Mouse (Mus musculus): ENCODE measurements at regions not wholly inside any gene's neighbourhood (a gene's known extent, or its start where the extent isn't known, plus 50 kb on each side); places are given as distances from the start of the nearest gene placed in this dataset.

GRCm38 (mm10) chr4:137216908-137217497 lies 60.3 kb upstream of the Wnt4 start:
- Histone ChIP-seq H3ac (ENCODE audit: control insufficient read depth, insufficient read length, low read depth) (no peak overlapping the region), H3K79me2 (ENCODE audit: control insufficient read depth, insufficient read depth) (no peaks in the 10 kb centered on the region), H3K27me3 (ENCODE audit: control insufficient read depth, insufficient read depth, insufficient read length) (no peaks in the 10 kb centered on the region), H3K79me3 (ENCODE audit: low read depth) (no peaks in the 10 kb centered on the region), H3K4me3 (ENCODE audit: insufficient read depth, poor library complexity, severe bottlenecking) (no peak overlapping the region), H3K36me3 (ENCODE audit: control insufficient read depth, insufficient read depth) (no peaks in the 10 kb centered on the region)
- TF ChIP-seq MYOD1 (IDR thresholded peaks at IDR 0.05; ENCODE audit: control insufficient read depth, insufficient read length, low read depth) (no peak), USF1 (IDR thresholded peaks at IDR 0.05; ENCODE audit: low read depth) (no peak), CEBPB (IDR thresholded peaks at IDR 0.05; ENCODE audit: low read depth) (no peak), MAX (IDR thresholded peaks at IDR 0.05) (no peak), CTCF (IDR thresholded peaks at IDR 0.05; ENCODE audit: control insufficient read depth, insufficient read depth, insufficient read length) (no peak), FOSL1 (IDR thresholded peaks at IDR 0.05; ENCODE audit: insufficient read depth, low read length, poor library complexity, severe bottlenecking) (no peak), MYOG (IDR thresholded peaks at IDR 0.05; ENCODE audit: control insufficient read depth, extremely low read depth, insufficient read length) (no peak)

- H3K36me3 ChIP-seq (ENCODE audit: control insufficient read depth, insufficient read depth): no peaks in the 10 kb centered on the region
- no peaks in the 10 kb centered on the region for H3K79me2 ChIP-seq (ENCODE audit: control insufficient read depth, insufficient read depth)
- H3ac ChIP-seq (ENCODE audit: control insufficient read depth, insufficient read length, low read depth): no peak overlapping the region
- TF ChIP-seq CTCF (IDR thresholded peaks at IDR 0.05; ENCODE audit: control insufficient read depth, insufficient read depth, insufficient read length) (no peak), MYOD1 (IDR thresholded peaks at IDR 0.05; ENCODE audit: control insufficient read depth, insufficient read length, low read depth) (no peak), USF1 (IDR thresholded peaks at IDR 0.05; ENCODE audit: low read depth) (no peak)
- H3K79me3 ChIP-seq (ENCODE audit: low read depth): no peaks in the 10 kb centered on the region
- no peaks in the 10 kb centered on the region for H3K27me3 ChIP-seq (ENCODE audit: control insufficient read depth, insufficient read depth, insufficient read length)
- H3K4me3 ChIP-seq (ENCODE audit: insufficient read depth, poor library complexity, severe bottlenecking): no peak overlapping the region
Measured at GRCm38 (mm10) chr4:137214573-137214972, 62.7 kb upstream of the Wnt4 start.

GRCm38 (mm10) chr4:137212846-137213245 lies 64.4 kb upstream of the Wnt4 start:
- Histone ChIP-seq H3K36me3 (ENCODE audit: control insufficient read depth, insufficient read depth) (no peaks in the 10 kb centered on the region), H3ac (ENCODE audit: control insufficient read depth, insufficient read length, low read depth) (no peak overlapping the region), H3K79me3 (ENCODE audit: low read depth) (no peaks in the 10 kb centered on the region), H3K4me3 (ENCODE audit: insufficient read depth, poor library complexity, severe bottlenecking) (no peak overlapping the region), H3K79me2 (ENCODE audit: control insufficient read depth, insufficient read depth) (no peaks in the 10 kb centered on the region), H3K27me3 (ENCODE audit: control insufficient read depth, insufficient read depth, insufficient read length) (no peaks in the 10 kb centered on the region)
- no peak for TF ChIP-seq FOSL1 (IDR thresholded peaks at IDR 0.05; ENCODE audit: insufficient read depth, low read length, poor library complexity, severe bottlenecking)
- no peak for TF ChIP-seq MAX (IDR thresholded peaks at IDR 0.05)
- TF ChIP-seq CTCF (IDR thresholded peaks at IDR 0.05; ENCODE audit: control insufficient read depth, insufficient read depth, insufficient read length): no peak

GRCm38 (mm10) chr4:137212106-137212505 lies 65.2 kb upstream of the Wnt4 start:
- H3K4me3 ChIP-seq (ENCODE audit: insufficient read depth, poor library complexity, severe bottlenecking): no peak overlapping the region
- H3K79me3 ChIP-seq (ENCODE audit: low read depth): no peaks in the 10 kb centered on the region
- no peak for TF ChIP-seq MAX (IDR thresholded peaks at IDR 0.05)
- TF ChIP-seq MYOD1 (IDR thresholded peaks at IDR 0.05; ENCODE audit: control insufficient read depth, insufficient read length, low read depth): no peak
- TF ChIP-seq CEBPB (IDR thresholded peaks at IDR 0.05; ENCODE audit: low read depth): no peak
- TF ChIP-seq MYOG (IDR thresholded peaks at IDR 0.05; ENCODE audit: control insufficient read depth, extremely low read depth, insufficient read length): no peak
- no peak for TF ChIP-seq FOSL1 (IDR thresholded peaks at IDR 0.05; ENCODE audit: insufficient read depth, low read length, poor library complexity, severe bottlenecking)
- TF ChIP-seq CTCF (IDR thresholded peaks at IDR 0.05; ENCODE audit: control insufficient read depth, insufficient read depth, insufficient read length): no peak
- no peak for TF ChIP-seq USF1 (IDR thresholded peaks at IDR 0.05; ENCODE audit: low read depth)
- no peaks in the 10 kb centered on the region for H3K27me3 ChIP-seq (ENCODE audit: control insufficient read depth, insufficient read depth, insufficient read length)
- no peak overlapping the region for H3ac ChIP-seq (ENCODE audit: control insufficient read depth, insufficient read length, low read depth)
- no peaks in the 10 kb centered on the region for H3K36me3 ChIP-seq (ENCODE audit: control insufficient read depth, insufficient read depth)
- no peaks in the 10 kb centered on the region for H3K79me2 ChIP-seq (ENCODE audit: control insufficient read depth, insufficient read depth)

GRCm38 (mm10) chr4:137211288-137211687 lies 66.0 kb upstream of the Wnt4 start:
- no peaks in the 10 kb centered on the region for H3K36me3 ChIP-seq (ENCODE audit: control insufficient read depth, insufficient read depth)
- no peaks in the 10 kb centered on the region for H3K79me2 ChIP-seq (ENCODE audit: control insufficient read depth, insufficient read depth)
- no peaks in the 10 kb centered on the region for H3K79me3 ChIP-seq (ENCODE audit: low read depth)
- H3K27me3 ChIP-seq (ENCODE audit: control insufficient read depth, insufficient read depth, insufficient read length): no peaks in the 10 kb centered on the region
- H3K4me3 ChIP-seq (ENCODE audit: insufficient read depth, poor library complexity, severe bottlenecking): no peak overlapping the region
- H3ac ChIP-seq (ENCODE audit: control insufficient read depth, insufficient read length, low read depth): no peak overlapping the region
- TF ChIP-seq FOSL1 (IDR thresholded peaks at IDR 0.05; ENCODE audit: insufficient read depth, low read length, poor library complexity, severe bottlenecking) (no peak), CTCF (IDR thresholded peaks at IDR 0.05; ENCODE audit: control insufficient read depth, insufficient read depth, insufficient read length) (no peak), MYOG (IDR thresholded peaks at IDR 0.05; ENCODE audit: control insufficient read depth, extremely low read depth, insufficient read length) (no peak), MAX (IDR thresholded peaks at IDR 0.05) (no peak), CEBPB (IDR thresholded peaks at IDR 0.05; ENCODE audit: low read depth) (no peak), USF1 (IDR thresholded peaks at IDR 0.05; ENCODE audit: low read depth) (no peak), MYOD1 (IDR thresholded peaks at IDR 0.05; ENCODE audit: control insufficient read depth, insufficient read length, low read depth) (no peak)

GRCm38 (mm10) chr4:137210525-137210924 lies 66.8 kb upstream of the Wnt4 start:
- H3K79me3 ChIP-seq (ENCODE audit: low read depth): no peaks in the 10 kb centered on the region
- no peaks in the 10 kb centered on the region for H3K79me2 ChIP-seq (ENCODE audit: control insufficient read depth, insufficient read depth)
- no peaks in the 10 kb centered on the region for H3K36me3 ChIP-seq (ENCODE audit: control insufficient read depth, insufficient read depth)
- H3K4me3 ChIP-seq (ENCODE audit: insufficient read depth, poor library complexity, severe bottlenecking): no peak overlapping the region
- H3ac ChIP-seq (ENCODE audit: control insufficient read depth, insufficient read length, low read depth): no peak overlapping the region
- no peaks in the 10 kb centered on the region for H3K27me3 ChIP-seq (ENCODE audit: control insufficient read depth, insufficient read depth, insufficient read length)
- no peak for TF ChIP-seq CTCF (IDR thresholded peaks at IDR 0.05; ENCODE audit: control insufficient read depth, insufficient read depth, insufficient read length)
- TF ChIP-seq CEBPB (IDR thresholded peaks at IDR 0.05; ENCODE audit: low read depth): no peak
- no peak for TF ChIP-seq MYOD1 (IDR thresholded peaks at IDR 0.05; ENCODE audit: control insufficient read depth, insufficient read length, low read depth)
- no peak for TF ChIP-seq FOSL1 (IDR thresholded peaks at IDR 0.05; ENCODE audit: insufficient read depth, low read length, poor library complexity, severe bottlenecking)
- no peak for TF ChIP-seq USF1 (IDR thresholded peaks at IDR 0.05; ENCODE audit: low read depth)
- no peak for TF ChIP-seq MAX (IDR thresholded peaks at IDR 0.05)
- no peak for TF ChIP-seq MYOG (IDR thresholded peaks at IDR 0.05; ENCODE audit: control insufficient read depth, extremely low read depth, insufficient read length)
